Mouse (Mus musculus) c-Kit-positive CD71-positive TER-119-negative erythroid progenitor cells, embryonic 14.5 days (primary cell): Measurements from ENCODE around the gene Gm20696.

Experiments used
- DNase-seq: peaks from one replicate; pipeline ENCODE4 v3.0.0-alpha.2; 2013; ENCODE audit warnings: low read depth

The Gm20696 gene

GRCm38 (mm10) chr6:99624542-99624941 lies 42.1 kb downstream of the Gm20696 start:
- DNase-seq: no peak

GRCm38 (mm10) chr6:99623641-99624040 lies 43.0 kb downstream of the Gm20696 start:
- no peak for DNase-seq

- no peak for DNase-seq
Measured at GRCm38 (mm10) chr6:99621167-99621566, 45.4 kb downstream of the Gm20696 start.

GRCm38 (mm10) chr6:99620471-99620870 lies 46.1 kb downstream of the Gm20696 start:
- DNase-seq: no peak

GRCm38 (mm10) chr6:99619964-99620363 lies 46.6 kb downstream of the Gm20696 start:
- DNase-seq: no peak

- no peak for DNase-seq
Measured at GRCm38 (mm10) chr6:99619466-99619865, 47.1 kb downstream of the Gm20696 start.

GRCm38 (mm10) chr6:99617867-99618266 lies 48.7 kb downstream of the Gm20696 start:
- no peak for DNase-seq

- DNase-seq: no peak
Measured at GRCm38 (mm10) chr6:99617415-99617814, 49.2 kb downstream of the Gm20696 start.

- no peak for DNase-seq
Measured at GRCm38 (mm10) chr6:99615272-99615751, 51.3 kb downstream of the Gm20696 start.

GRCm38 (mm10) chr6:99614566-99615271 lies 51.9 kb downstream of the Gm20696 start:
- no peak for DNase-seq

- DNase-seq: no peak
Measured at GRCm38 (mm10) chr6:99611866-99612265, 54.7 kb downstream of the Gm20696 start.

- no peak for DNase-seq
Measured at GRCm38 (mm10) chr6:99610454-99611427, 55.9 kb downstream of the Gm20696 start.

- DNase-seq: no peak
Measured at GRCm38 (mm10) chr6:99606079-99606478, 60.5 kb downstream of the Gm20696 start.

GRCm38 (mm10) chr6:99604758-99605157 lies 61.8 kb downstream of the Gm20696 start:
- DNase-seq: no peak

- DNase-seq: no peak
Measured at GRCm38 (mm10) chr6:99602434-99602833, 64.2 kb downstream of the Gm20696 start.

- no peak for DNase-seq
Measured at GRCm38 (mm10) chr6:99600886-99601285, 65.7 kb downstream of the Gm20696 start.

- DNase-seq: peak; percentile 15
Measured at GRCm38 (mm10) chr6:99600168-99600793, 66.3 kb downstream of the Gm20696 start.

GRCm38 (mm10) chr6:99599651-99600050 lies 66.9 kb downstream of the Gm20696 start:
- DNase-seq: no peak

GRCm38 (mm10) chr6:99599229-99599628 lies 67.4 kb downstream of the Gm20696 start:
- DNase-seq: no peak

- no peak for DNase-seq
Measured at GRCm38 (mm10) chr6:99577040-99577439, 89.6 kb downstream of the Gm20696 start.

- DNase-seq: no peak
Measured at GRCm38 (mm10) chr6:99575633-99576032, 91.0 kb downstream of the Gm20696 start.

- no peak for DNase-seq
Measured at GRCm38 (mm10) chr6:99573343-99573742, 93.3 kb downstream of the Gm20696 start.
